Mouse (Mus musculus): Measurements from ENCODE around the gene Trip10. TPM values are rescaled to one million over a fixed set of nuclear protein-coding genes. Genes with fewer than 3 reads are reported as not detected.

The Trip10 gene
- total and polyA plus RNA-seq, 2 experiments from 2014 or later: 26.6 to 32.4 TPM

- ATAC-seq (ENCODE audit: insufficient read depth, low read depth) (no peak), DNase-seq (ENCODE audit: low spot score) (no peak)
- Histone ChIP-seq H3K9ac (replicated peaks; ENCODE audit: low read depth, low read length) (no peak overlapping the region), H3K27me3 (ENCODE audit: control insufficient read depth, insufficient read depth, low read length) (no peaks in the 10 kb centered on the region), H3K4me3 (ENCODE audit: low read depth, low read length) (no peak overlapping the region), H3K9me3 (replicated peaks; ENCODE audit: control insufficient read depth, low read length) (no peaks in the 10 kb centered on the region), H3K4me2 (ENCODE audit: low read depth, low read length) (no peak overlapping the region), H3K4me1 (ENCODE audit: control insufficient read depth, insufficient read depth) (no peaks in the 10 kb centered on the region), H3K27ac (ENCODE audit: low read depth) (no peak overlapping the region), H3K36me3 (replicated peaks; ENCODE audit: control insufficient read depth, insufficient read depth, low read length) (peaks cover 49% of the 10 kb centered on the region)
- TF ChIP-seq CTCF (IDR thresholded peaks at IDR 0.05; ENCODE audit: low read depth): no peak
- no peak for TF ChIP-seq EP300 (IDR thresholded peaks at IDR 0.05; ENCODE audit: low read depth)
- 88% methylated on average over 9 of the region's 9 CpGs for WGBS
These were observed 12.1 kb upstream of the Trip10 start for GRCm38 (mm10) chr17:57237181-57237580.

DNA sequence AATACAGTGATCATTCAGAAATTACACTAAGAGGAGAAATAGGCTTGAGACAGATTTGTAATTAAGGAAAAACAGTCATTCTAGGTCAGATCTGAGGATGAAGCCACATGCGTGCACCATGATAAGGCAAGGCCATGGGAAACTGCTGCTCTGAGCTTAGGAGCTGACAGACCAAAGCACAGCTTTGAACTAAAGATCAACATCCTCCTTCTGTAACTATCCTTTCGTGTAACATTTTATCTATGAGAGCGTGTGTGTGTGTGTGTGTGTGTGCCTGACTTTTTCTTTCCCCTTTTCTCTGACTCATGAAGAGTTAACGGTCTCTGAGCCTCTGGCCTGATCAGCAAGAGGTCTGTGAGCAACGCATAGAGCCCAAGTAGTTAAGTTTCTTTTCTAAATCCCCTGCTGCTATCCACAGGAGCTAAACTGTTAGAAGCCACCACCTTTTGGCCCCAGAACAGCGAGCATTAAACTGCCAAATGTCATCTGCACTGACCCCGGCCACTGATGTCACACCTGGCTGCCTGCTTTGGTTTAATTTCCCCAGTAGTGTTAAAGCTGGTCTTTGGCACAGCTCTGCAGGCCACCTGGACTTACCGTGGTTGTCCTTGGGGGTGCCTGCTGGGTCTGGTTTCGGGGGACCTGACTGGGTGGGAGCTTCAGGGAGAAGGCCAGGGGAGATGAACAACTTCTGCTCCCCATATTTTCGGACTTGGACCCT is 5.4 kb upstream of the Trip10 start:
- Histone ChIP-seq H3K4me3 (ENCODE audit: low read depth, low read length) (no peak overlapping the region), H3K9me3 (replicated peaks; ENCODE audit: control insufficient read depth, low read length) (no peaks in the 10 kb centered on the region), H3K27me3 (ENCODE audit: control insufficient read depth, insufficient read depth, low read length) (no peaks in the 10 kb centered on the region), H3K36me3 (replicated peaks; ENCODE audit: control insufficient read depth, insufficient read depth, low read length) (peaks cover 36% of the 10 kb centered on the region), H3K4me2 (ENCODE audit: low read depth, low read length) (no peak overlapping the region), H3K9ac (replicated peaks; ENCODE audit: low read depth, low read length) (no peak overlapping the region), H3K27ac (ENCODE audit: low read depth) (no peak overlapping the region), H3K4me1 (ENCODE audit: control insufficient read depth, insufficient read depth) (peaks cover 9% of the 10 kb centered on the region)
- ATAC-seq (ENCODE audit: insufficient read depth, low read depth): no peak
- DNase-seq (ENCODE audit: low spot score): no peak
- TF ChIP-seq EP300 (IDR thresholded peaks at IDR 0.05; ENCODE audit: low read depth): no peak
- no peak for TF ChIP-seq CTCF (IDR thresholded peaks at IDR 0.05; ENCODE audit: low read depth)
- WGBS: 65% methylated on average over 10 of the region's 10 CpGs

DNA sequence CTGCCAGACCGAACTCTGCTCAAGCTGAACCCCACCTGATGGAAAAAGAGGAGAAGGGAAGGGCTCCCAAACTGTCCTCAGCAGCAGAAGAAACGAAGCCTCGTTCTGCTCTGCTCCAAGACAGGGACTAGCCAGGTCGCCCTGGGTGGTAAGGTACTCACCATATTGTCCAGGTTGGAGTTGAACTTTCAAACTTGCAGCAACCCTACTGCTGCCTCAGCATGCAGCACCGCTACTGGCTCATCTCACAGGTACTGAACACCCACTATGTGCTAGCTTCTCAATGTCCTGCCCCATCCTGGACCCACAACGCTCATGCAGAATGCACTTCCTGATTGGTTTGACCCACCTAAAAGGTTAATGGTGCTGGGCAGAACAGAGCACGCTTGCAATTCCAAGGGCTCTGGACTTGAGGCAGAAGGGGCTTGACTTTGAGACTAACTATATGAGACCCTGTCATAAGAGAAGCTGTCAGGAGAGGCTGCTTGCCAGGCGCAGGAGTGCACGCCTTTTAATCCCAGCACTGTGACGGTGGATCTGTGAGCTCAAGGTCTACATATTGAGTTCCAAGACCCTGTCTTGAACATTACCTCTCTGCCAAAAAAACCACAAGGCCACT is 3.8 kb upstream of the Trip10 start:
- whole genome bisulfite sequencing: 82% methylated on average over 10 of the region's 10 CpGs
- no peak for TF ChIP-seq CTCF (IDR thresholded peaks at IDR 0.05; ENCODE audit: low read depth)
- no peak for TF ChIP-seq EP300 (IDR thresholded peaks at IDR 0.05; ENCODE audit: low read depth)

DNA sequence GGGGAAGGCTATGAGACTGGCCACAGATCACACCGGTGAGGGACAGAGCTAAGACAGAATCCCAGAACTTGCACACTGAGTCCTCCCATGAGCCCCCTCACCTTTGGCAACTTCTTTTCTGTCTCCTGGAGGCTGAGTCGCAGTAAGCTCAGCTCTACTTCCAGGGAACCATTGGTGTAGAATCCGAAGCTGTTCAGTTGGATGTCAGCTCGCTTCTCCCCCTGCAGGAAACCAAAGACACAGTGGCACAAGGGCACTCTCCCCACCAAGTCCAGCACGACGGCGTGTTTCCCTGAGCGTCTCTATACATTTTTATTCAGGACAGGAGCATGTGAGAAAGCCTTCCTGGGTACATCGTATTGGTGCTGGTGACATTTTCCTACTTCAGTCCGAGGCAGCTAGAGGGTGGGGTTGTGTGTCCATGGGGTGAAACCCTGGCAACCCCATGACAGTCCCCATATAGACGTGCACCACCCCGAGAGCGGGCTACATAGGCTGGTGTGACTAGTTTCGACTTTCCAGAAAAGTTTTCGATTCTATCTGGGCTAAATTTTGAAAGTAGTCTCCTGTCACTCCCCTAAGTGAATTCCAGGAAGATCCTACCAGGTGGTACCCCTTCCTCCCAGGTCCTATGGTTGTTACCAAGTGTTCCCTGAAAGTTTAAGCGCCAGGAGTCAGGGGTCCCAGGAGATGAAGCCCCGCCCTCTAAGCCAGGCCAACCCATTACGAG is 2.4 kb upstream of the Trip10 start:
- Histone ChIP-seq H3K36me3 (replicated peaks; ENCODE audit: control insufficient read depth, insufficient read depth, low read length) (peaks cover 32% of the 10 kb centered on the region), H3K4me2 (ENCODE audit: low read depth, low read length) (peak overlapping the region; percentile 90), H3K4me1 (ENCODE audit: control insufficient read depth, insufficient read depth) (peaks cover 21% of the 10 kb centered on the region), H3K27ac (ENCODE audit: low read depth) (peak overlapping the region; percentile 87), H3K9ac (replicated peaks; ENCODE audit: low read depth, low read length) (peak overlapping the region; percentile 70), H3K4me3 (ENCODE audit: low read depth, low read length) (peak overlapping the region; percentile 90), H3K9me3 (replicated peaks; ENCODE audit: control insufficient read depth, low read length) (no peaks in the 10 kb centered on the region), H3K27me3 (ENCODE audit: control insufficient read depth, insufficient read depth, low read length) (no peaks in the 10 kb centered on the region)
- WGBS: 3% methylated on average over 18 of the region's 18 CpGs
- no peak for TF ChIP-seq EP300 (IDR thresholded peaks at IDR 0.05; ENCODE audit: low read depth)
- 0 out of 2 replicates have a peak, but pooled peaks have one; percentile 18 for TF ChIP-seq CTCF (IDR thresholded peaks at IDR 0.05; ENCODE audit: low read depth)
- ATAC-seq (ENCODE audit: insufficient read depth, low read depth): no peak
- DNase-seq (ENCODE audit: low spot score): no peak

More for the DNA sequence above, 3.8 kb upstream of the Trip10 start:
- Histone ChIP-seq H3K4me1 (ENCODE audit: control insufficient read depth, insufficient read depth) (peaks cover 13% of the 10 kb centered on the region), H3K4me3 (ENCODE audit: low read depth, low read length) (no peak overlapping the region), H3K9ac (replicated peaks; ENCODE audit: low read depth, low read length) (no peak overlapping the region), H3K9me3 (replicated peaks; ENCODE audit: control insufficient read depth, low read length) (no peaks in the 10 kb centered on the region), H3K27me3 (ENCODE audit: control insufficient read depth, insufficient read depth, low read length) (no peaks in the 10 kb centered on the region), H3K36me3 (replicated peaks; ENCODE audit: control insufficient read depth, insufficient read depth, low read length) (peaks cover 36% of the 10 kb centered on the region), H3K4me2 (ENCODE audit: low read depth, low read length) (no peak overlapping the region), H3K27ac (ENCODE audit: low read depth) (no peak overlapping the region)
- ATAC-seq (ENCODE audit: insufficient read depth, low read depth) (no peak), DNase-seq (ENCODE audit: low spot score) (no peak)

DNA sequence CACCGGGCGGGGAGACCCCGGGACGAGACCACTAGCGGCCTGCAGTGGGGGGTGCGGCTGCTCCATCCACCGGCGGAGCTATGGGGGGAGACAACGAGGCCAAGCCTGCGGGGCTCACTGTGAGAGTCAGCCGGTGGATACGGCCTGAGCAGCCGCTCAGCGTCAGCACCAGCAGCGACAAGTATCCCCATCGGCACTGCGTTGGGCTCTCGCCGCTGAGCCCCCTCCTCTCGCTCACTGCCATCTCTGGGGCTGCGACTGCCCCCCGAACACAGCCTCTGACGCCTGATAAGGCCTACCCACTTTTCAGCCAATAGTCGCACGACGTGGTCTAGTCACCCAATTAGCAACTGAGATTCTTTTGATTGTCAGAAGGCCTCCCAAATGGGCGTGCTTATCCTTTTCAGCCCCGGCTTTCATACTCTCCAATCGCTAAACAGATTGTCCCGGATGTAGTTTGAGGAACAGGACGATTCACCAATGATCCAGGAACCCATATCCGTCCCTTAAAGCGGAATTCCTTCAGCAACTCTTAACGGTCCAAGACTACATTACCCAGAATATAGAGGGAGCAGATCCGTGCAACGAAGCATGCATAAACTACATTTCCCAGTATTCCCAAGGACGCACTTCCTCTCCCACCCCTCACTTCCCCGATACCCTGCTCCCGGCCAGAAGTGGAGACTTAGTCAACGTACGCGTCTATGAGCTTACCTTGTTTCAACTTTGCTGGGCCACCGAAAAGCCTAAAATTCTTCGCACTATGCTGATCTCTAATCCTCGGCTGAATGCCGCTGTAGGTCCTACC is 1.7 kb upstream of the Trip10 start:
- peak overlapping the region; percentile 90 for H3K4me2 ChIP-seq (ENCODE audit: low read depth, low read length)
- H3K9ac ChIP-seq (replicated peaks; ENCODE audit: low read depth, low read length): peak overlapping the region; percentile 70
- no peaks in the 10 kb centered on the region for H3K9me3 ChIP-seq (replicated peaks; ENCODE audit: control insufficient read depth, low read length)
- under 1% methylated on average over 46 of the region's 46 CpGs for WGBS
- peaks cover 21% of the 10 kb centered on the region for H3K4me1 ChIP-seq (ENCODE audit: control insufficient read depth, insufficient read depth)
- H3K4me3 ChIP-seq (ENCODE audit: low read depth, low read length): peak overlapping the region; percentile 90
- H3K27me3 ChIP-seq (ENCODE audit: control insufficient read depth, insufficient read depth, low read length): no peaks in the 10 kb centered on the region
- H3K36me3 ChIP-seq (replicated peaks; ENCODE audit: control insufficient read depth, insufficient read depth, low read length): peaks cover 24% of the 10 kb centered on the region
- TF ChIP-seq CTCF (IDR thresholded peaks at IDR 0.05; ENCODE audit: low read depth) (no peak), EP300 (IDR thresholded peaks at IDR 0.05; ENCODE audit: low read depth) (peak; percentile 94)
- DNase-seq (ENCODE audit: low spot score) (peak; percentile 100), ATAC-seq (ENCODE audit: insufficient read depth, low read depth) (peak; percentile 88)
- H3K27ac ChIP-seq (ENCODE audit: low read depth): peak overlapping the region; percentile 93

Data from heart, postnatal 0 days (tissue).